Mouse (Mus musculus) gastrocnemius, postnatal 25 days (tissue): ENCODE data around the gene Gm42421. TPM values are rescaled to one million over a fixed set of nuclear protein-coding genes. Genes with fewer than 3 reads are reported as not detected.

ENCODE experiments used
- DNase-seq: peaks from one replicate; pipeline ENCODE4 v3.0.0; 2022
- total RNA-seq, 2 experiments: library from RNA; stranded (reverse); gene quantifications; 1 replicate in 1 of 2; 2 replicates in 1 of 2; pipeline ENCODE4 v1.2.3; 2021

The Gm42421 gene
- total RNA-seq, 2 experiments from 2014 or later = not detected

DNA sequence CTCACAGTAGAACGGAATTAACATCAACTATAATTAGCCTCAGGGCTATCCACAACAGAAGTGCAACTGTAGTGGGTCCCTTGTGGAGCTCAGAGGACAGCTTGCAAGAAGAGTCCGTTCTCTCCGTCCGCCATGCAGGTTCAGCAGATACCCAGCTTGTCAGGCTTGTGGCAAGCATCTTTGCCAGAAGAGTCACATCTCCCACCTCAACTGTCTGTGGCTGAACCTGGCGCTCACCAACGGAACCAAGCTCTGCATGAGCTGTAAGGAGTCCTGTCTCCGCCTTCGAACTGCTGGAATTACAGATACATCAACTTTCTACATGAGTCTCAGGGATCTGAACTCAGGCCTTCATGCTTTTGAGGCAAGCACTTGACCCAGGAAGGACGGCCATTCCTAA is 8.2 kb downstream of the Gm42421 start:
- no peak for DNase-seq

DNA sequence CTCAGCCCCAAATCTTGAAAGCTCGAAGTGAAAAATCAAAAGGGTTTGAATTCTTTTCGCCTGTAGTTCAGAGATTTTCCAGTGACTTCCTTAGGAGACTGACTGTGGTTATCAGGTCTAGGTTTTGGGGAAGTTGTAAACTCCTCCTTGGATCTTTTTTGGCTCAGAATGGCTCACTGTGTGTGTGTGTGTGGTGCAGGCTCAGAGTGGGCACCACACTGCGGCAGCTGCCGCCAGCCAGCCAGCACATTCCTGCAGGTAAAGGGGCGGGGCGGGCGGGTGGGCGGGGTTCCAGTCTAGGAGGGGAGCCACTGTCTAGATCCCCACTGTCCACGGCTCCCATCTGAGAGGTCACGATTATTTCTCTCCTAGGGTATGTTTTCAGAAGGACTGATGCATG is 13.6 kb downstream of the Gm42421 start:
- DNase-seq = no peak

DNA sequence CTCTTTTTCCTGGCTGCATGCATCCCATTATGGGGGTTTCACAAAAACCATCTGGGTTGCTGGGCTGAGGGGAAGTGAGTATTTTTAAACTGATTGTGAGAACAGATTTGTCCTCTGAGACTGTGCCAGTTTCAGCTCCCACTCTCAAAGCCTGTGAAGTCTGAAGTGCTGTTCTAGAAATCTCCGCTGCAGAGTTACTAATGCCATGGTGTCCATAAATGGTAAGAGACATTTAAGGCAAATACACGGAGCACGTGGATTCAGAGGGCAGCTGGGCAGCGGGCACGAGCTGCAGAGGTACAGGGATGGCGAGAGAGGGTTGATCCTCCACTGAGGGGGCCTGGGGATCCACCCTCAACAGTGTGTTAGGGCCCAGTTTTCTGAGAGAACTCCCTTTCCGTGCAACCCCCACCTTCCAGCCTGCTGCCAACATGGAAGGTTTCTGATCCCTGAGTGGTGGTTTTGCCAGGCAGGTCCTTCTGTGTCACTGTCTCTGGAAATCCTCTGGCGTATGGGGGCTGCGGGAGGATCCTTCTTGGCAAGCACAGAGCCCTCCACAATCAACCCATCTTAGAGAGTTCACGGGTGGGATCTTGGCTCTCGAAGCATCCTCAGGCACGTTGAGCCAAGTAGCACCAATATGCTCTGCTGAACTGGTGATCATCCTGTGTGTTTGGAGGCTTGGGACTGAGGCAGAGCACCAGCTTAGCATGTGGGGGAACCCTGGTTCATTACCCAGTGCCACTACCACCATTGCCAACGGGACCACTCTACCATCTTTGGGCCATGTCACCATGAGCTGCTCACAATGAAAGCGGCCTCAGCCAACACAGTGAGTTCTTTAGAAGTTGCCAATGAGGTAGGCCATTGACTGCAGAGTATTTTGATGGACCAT is 15.5 kb downstream of the Gm42421 start:
- no peak for DNase-seq

DNA sequence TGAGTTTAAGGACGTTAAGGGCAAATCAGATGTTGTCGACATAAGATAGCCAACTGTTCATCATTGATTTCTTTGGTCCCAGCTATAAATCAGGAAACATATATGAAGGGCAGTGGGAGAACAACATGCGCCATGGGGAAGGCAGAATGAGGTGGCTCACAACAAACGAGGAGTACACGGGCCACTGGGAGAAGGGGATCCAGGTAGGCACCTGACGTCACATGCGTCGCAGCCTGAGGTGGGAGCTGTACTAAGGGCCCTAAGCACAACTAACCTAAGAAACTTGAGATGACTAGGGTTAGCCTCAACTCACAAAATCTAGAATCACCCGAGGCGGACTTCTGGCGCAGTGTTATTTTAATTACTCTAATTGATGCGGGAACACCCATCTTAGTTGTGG is 20.4 kb downstream of the Gm42421 start:
- no peak for DNase-seq

DNA sequence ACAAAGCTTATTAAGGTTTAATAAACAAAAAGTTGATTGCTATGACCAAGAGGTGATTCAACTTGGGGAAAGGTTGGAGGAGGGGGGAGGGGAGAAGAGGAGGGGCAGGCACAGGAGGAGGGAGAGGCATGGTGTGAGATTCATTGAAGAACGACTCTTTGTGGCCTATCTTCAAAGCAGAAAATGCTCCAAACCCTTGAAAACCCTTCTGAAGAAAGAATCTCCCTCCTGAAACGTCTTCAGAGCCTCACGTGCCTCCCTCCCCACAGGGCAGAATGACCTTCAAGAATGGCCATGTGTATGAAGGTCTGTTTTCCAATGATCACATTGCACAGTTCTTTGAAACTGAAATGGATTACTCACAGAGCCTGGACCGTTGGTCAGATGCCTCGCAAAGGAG is 22.0 kb downstream of the Gm42421 start:
- DNase-seq = no peak

DNA sequence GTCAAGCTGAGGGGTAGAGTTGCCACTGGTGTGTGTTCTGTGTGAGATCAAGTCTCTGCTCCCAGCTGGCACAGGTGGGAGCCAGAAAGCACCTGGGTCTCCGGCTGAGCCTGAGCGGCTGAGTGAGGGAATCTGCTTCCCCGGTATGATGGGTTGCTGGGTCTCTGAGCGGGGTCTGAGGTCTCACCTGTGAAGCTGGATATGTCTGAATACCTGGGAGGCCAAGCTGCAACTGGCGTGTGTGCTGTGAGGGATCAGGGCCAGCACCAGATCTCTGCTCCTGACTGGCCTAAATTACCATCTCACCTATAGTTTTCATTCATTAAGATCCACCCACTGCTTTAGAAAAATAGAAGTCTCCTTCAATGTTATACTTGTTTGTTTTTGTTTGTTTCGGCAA is 29.1 kb downstream of the Gm42421 start:
- DNase-seq = no peak

DNA sequence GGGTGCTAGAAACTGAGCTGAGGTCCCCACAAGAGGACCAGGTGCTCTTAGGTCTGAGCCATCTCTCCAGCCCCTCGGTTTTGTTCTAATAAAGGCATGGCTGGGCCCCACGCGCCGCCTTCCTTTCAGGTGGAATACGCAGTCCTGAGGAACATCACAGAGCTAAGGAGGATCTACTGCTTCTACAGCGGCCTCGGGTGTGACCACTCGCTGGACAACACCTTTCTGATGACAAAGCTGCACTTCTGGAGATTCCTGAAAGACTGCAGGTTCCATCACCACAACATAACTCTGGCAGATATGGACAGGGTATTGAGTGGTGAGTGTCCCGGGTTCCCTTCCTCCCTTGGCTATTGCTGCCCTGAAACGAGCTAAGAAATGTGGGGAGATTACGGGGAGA is 31.6 kb downstream of the Gm42421 start:
- DNase-seq = no peak

GRCm38 (mm10) chr5:143961176-143961575 is 33.2 kb downstream of the Gm42421 start:
- DNase-seq = no peak

DNA sequence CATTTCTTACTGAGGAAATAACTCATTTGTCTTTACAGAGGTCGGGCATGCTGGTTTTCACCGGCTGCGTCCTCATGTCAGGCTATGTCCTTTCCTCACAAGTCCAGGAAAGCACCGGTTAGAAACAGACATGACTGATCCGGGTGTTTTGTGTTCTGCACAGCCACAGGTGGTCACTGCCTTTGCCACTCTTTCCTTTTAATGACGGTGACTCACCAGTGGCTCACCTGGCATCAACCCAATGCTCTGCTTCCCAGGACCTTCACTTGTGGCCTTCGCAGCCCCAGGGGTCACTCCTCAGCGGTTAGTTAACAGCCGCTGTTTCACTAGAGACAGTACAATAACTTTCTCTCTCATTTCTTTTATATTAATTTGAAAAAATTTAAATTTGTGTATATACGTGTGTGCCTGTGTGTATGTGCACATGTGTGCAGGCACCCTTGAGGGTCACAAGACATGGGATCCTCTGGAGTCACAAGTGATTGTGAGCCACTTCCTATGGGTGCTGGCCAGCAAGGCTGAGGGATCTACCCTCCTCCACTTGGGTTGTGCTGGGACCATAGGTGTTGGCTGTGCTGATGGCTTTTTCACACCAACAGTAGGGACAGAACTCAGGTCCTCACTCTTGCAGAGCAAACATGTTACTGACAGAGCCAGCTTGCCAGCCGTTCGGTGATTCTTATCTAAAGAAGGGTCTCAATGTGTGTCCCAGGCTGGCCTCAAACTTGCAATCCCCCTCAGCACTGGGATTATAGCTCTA is 37.8 kb downstream of the Gm42421 start:
- DNase-seq = no peak

GRCm38 (mm10) chr5:143966671-143967070 is 38.7 kb downstream of the Gm42421 start:
- DNase-seq = no peak

DNA sequence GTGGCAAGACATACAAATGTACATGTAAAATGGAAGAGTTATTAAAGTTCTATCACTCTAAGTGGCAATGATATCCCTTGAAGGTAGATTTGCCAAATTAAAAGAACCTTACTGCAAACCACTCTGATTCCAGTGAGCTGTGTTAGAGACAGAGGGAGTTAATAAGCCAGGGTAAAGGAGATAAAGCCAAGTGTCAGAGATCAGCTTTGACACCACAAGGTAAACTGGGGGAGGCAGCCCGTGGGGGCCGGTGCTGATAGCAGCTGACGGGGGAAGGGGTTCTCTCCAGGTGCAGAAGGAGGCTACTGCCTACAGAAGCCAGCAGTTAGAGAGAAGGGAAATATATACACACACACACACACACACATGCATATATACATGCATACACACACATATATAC is 44.7 kb downstream of the Gm42421 start:
- DNase-seq = no peak

GRCm38 (mm10) chr5:143974931-143975630 is 47.1 kb downstream of the Gm42421 start:
- peak; percentile 63 for DNase-seq

DNA sequence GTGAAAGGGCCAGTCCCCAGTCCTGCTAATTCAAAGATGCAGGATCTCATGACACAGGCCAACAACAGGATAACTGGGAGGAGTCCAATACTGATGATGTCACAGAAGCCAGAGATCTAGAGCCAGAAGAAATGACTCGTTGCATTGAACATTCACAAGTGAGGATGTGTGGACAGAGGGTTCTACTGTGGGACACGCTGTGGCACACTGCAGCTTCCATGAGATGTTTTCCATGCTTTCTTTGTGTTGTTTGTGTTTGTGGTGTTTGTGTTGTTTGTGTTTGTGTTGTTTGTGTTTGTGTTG is 47.6 kb downstream of the Gm42421 start:
- no peak for DNase-seq

GRCm38 (mm10) chr5:143976232-143976631 is 48.3 kb downstream of the Gm42421 start:
- no peak for DNase-seq

GRCm38 (mm10) chr5:143976726-143977431 is 48.9 kb downstream of the Gm42421 start:
- no peak for DNase-seq

- DNase-seq = no peak
Measured at GRCm38 (mm10) chr5:143980858-143981257, 52.9 kb downstream of the Gm42421 start.

- DNase-seq = no peak
Measured at GRCm38 (mm10) chr5:143982361-143982760, 54.4 kb downstream of the Gm42421 start.

GRCm38 (mm10) chr5:143985381-143985780 is 57.4 kb downstream of the Gm42421 start:
- DNase-seq = no peak
